Mouse (Mus musculus): ENCODE data around the gene Wdsub1. TPM values are rescaled to one million over a fixed set of nuclear protein-coding genes. Genes with fewer than 3 reads are reported as not detected.

Gene Wdsub1
- polyA plus RNA-seq, 2 experiments from 2014 or later: 3.8 to 4.6 TPM

DNA sequence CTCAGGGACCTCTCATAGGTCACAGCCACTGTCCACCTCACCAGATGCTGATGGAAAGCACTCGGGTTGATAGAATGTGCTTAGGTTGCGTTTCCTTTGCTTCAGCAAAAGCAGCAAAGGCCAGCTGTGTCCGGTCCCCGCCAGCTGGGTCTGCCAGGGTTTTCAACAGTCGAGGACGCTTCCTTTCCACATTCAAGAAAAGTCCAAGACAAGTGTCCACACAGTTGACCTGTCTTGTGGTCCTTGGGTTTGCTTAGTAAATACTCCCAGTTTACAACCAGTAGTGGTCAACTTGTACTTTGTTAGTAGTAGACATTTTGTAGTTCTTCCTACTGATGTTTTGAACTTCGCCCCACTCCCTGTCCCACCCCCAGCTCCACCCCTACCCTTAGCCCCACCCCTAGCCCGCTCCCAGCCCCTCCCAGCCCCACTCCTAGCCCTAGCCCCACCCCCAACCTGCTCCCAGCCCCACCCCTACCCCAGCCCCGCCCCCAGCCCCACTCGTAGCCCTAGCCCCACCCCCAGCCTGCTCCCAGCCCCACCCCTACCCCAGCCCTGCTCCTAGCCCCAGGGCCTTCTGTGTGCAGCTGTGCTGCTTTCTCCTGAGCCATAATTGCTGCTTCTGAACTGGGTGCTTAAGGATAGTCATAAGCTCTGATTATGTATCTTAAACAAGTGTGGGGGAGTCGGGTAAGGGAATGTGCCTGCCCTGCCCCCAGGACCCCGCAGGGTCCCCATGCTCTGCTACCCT is 41.0 kb downstream of the Wdsub1 start:
- no peak for ATAC-seq

- no peak for ATAC-seq
Measured at GRCm38 (mm10) chr2:59840191-59840590, 42.2 kb downstream of the Wdsub1 start.

- ATAC-seq: no peak
Measured at GRCm38 (mm10) chr2:59839755-59840154, 42.6 kb downstream of the Wdsub1 start.

- no peak for ATAC-seq
Measured at GRCm38 (mm10) chr2:59838825-59839224, 43.6 kb downstream of the Wdsub1 start.

DNA sequence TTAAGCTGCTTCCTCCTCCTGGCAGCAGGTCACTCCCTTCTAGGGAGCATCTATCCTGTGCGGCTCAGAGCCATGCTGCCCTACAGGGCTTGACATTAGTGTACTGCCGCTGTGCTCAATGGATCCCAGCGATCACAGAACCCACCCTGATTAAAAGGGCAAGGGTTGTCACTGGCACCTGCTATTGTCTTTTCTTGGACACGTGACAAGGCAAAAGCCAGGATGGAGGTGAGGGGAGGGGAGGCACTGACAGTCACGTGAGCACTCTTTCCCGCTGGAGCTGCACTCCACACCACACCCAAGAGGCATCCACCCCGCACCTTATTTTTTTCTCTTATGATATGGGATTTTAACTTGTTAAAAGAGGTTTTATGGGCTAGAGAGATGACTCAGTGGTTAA is 50.6 kb downstream of the Wdsub1 start:
- ATAC-seq: no peak

DNA sequence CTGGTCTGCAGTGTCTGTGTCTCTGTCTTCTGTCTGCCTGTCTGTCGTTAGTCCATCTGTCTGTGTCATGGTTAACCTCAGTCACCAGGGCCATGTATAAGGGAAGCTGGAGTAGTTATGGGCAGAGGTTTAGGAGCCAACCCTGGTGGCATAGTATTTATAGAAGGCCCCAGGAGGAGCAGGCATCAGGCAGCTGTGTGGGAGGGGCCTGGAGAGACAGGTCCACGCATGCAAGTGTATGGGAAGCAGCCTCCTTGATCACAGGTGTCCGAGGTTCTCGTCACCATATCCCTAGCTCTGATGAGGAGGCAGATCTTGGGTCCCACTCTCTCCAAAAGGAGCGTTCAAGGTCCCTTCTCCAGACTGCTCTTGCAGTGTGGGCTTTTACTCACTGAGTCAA is 51.5 kb downstream of the Wdsub1 start:
- ATAC-seq: no peak

- no peak for ATAC-seq
Measured at GRCm38 (mm10) chr2:59830151-59830550, 52.2 kb downstream of the Wdsub1 start.

- no peak for ATAC-seq
Measured at GRCm38 (mm10) chr2:59829718-59830117, 52.7 kb downstream of the Wdsub1 start.

- ATAC-seq: no peak
Measured at GRCm38 (mm10) chr2:59828777-59829508, 53.4 kb downstream of the Wdsub1 start.

- no peak for ATAC-seq
Measured at GRCm38 (mm10) chr2:59828103-59828655, 54.2 kb downstream of the Wdsub1 start.

DNA sequence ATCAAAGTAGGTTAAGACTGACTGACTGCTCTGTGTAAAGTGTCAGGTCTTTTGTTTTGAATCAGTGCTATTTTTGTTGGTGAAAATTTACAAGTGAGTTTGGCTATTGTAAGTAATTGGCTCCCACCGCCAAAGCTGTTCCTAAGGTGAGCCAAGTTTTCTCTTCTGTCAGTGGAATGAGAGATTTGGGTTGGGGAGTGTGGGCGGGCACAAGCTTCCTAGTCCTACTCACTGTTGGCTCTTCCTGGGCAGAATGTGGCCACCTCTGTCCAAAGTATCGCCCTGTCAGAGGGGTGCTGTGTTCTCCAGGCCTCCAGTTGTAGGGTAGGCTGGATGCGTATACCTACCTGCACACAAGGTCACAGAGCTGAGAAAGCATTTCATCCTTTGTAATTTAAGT is 57.0 kb downstream of the Wdsub1 start:
- ATAC-seq: no peak

- ATAC-seq: no peak
Measured at GRCm38 (mm10) chr2:59824289-59824688, 58.1 kb downstream of the Wdsub1 start.

DNA sequence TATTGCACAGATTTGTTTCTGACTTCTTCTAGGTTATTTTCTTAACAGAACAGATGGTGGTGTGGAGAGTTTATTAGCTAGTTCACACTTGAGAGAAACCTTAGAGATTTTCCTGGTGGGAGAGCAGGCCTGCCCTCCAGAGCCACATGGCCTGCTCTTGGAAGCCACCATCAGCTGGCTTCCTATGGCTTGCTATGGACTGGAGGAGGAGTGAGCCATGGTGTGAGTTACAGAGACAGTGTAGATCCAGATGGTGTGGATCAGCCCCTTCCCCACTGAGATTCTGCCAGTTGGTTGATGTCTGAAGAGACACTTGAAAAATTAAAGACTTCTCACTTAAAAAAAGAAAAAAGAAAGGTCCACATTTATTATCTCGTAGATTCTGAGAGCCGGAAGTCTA is 61.3 kb downstream of the Wdsub1 start:
- ATAC-seq: no peak

GRCm38 (mm10) chr2:59820088-59820487 is 62.3 kb downstream of the Wdsub1 start:
- no peak for ATAC-seq

- no peak for ATAC-seq
Measured at GRCm38 (mm10) chr2:59819415-59819814, 63.0 kb downstream of the Wdsub1 start.

GRCm38 (mm10) chr2:59818663-59819062 is 63.7 kb downstream of the Wdsub1 start:
- no peak for ATAC-seq

DNA sequence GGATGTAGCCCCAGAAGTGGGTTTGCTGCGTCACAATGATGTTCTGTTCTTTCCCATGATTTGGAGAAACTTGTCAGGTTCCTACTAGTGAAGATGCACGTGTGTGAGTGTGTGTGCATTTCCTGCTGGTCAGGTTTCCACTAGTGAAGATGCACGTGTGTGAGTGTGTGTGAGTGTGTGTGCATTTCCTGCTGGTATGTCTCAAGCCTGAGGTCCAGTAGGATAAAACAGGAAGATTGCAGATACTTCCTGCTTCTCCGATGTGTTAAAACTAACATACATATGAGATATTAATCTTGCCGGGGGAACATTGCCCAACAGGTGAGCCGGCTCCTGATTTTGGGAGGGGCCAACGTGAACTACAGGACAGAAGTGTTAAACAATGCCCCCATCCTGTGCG is 67.4 kb downstream of the Wdsub1 start:
- ATAC-seq: no peak

DNA sequence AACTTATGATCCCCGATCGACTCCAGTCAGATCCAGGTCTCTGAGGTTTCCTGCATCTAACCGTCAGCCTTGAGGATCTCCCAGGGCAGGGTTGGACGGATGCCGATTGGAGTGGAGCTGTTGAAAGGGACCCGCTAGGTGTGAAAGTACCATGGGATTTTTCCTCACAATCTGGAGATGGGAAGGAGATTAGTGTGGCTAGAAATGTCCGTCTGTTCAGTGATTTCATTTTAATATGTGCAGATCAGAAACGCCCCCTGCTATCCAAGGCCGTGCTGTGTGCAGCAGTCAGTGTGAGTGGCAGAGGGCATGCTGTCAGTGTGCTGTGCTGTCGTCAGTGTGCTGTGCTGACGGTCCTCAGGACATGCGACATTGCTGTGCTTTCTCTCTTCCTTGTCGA is 68.9 kb downstream of the Wdsub1 start:
- no peak for ATAC-seq

GRCm38 (mm10) chr2:59812641-59813040 is 69.8 kb downstream of the Wdsub1 start:
- ATAC-seq: no peak

DNA sequence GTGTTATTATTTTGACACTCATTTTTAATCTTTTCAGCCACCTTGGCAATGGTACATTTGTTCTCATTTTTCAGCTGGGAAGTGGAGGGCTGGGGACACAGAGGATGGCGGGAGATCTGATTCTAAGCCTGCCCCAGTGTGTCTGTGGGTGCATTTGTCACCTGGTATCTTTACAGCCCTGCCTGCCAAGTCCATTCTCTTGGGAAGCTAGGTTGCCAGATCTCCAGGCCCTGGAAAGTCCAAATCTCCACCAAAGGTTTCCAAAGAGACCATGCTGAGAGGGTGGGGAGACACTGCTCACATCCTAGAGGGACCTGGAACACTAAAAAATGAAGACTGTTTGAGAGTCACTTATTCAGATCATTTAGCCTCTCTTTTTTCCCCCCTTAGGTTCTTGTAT is 71.1 kb downstream of the Wdsub1 start:
- no peak for ATAC-seq

DNA sequence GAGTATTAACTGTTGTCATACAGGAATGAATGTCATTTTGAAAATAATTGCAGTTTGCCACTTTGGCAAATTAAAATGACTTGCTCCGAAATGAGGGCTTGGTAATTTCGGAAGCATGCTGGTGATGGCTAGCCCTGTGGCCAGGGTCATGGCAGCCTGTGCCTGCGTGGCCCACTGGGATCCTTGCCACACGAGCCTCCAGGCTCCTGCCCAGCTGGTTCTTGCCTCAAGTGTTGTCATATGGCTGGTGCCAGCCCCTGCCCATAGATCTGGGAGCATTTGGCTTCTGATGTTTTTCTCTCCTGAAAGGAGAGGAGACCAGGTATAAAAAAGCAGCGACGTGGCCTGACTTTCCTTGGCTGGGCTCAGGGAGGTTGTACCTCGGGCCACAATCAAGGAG is 72.4 kb downstream of the Wdsub1 start:
- no peak for ATAC-seq

- ATAC-seq: no peak
Measured at GRCm38 (mm10) chr2:59808608-59809007, 73.8 kb downstream of the Wdsub1 start.

DNA sequence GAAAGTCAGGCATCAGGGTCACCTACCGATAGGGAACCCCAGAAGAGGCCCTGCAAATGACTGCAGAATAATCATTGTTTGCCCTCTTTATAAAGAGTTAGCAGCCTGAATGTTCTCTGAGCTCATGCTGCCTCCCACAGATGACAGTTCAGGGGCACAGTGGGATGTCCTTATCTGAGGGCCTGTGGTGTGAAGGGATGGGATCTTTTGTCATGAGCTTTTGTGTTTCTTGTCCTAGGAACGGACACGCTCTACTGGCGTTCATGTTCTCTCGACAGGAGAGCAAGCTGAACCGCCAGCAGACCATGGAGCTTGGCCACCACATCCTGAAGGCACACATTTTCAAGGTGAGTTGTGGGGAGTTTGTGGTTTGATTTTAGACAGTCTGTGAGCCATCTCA is 76.4 kb downstream of the Wdsub1 start:
- ATAC-seq: no peak

GRCm38 (mm10) chr2:59805595-59805994 is 76.8 kb downstream of the Wdsub1 start:
- ATAC-seq: no peak

All from activated CD4-positive, CD25-positive, alpha-beta regulatory T cell, adult 4 months (primary cell).